Mouse (Mus musculus): Measurements from ENCODE around the gene Zbp1.

Gene Zbp1

DNA sequence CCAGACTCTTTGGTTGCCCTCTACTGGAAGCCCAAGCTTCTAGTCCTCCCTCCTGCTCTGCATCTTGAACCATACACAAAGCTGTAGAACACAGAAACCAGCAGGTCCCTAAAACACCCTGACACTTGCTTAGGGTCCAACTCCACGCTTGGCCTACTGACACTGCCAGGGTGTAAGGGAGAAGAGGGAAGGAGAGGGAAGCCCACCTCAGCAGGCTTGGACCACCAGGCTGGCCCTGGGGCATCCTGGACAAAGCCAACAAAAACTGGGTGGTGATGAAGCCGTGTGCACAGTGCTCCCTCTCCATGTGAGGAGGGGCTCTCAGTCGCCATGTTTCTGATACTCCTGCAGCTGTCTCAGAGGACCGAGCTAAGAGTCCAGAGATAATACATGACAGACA is 38.7 kb downstream of the Zbp1 start:
- DNase-seq (ENCODE audit: low spot score in 2 of 2): no peak

- peak; percentile 19 to 21 for DNase-seq (ENCODE audit: low spot score in 2 of 2)
Measured at GRCm38 (mm10) chr2:173179046-173179445, 39.7 kb downstream of the Zbp1 start.

- DNase-seq (ENCODE audit: low spot score in 2 of 2): peak; percentile 18 to 24
Measured at GRCm38 (mm10) chr2:173177951-173178350, 40.8 kb downstream of the Zbp1 start.

- no peak for DNase-seq (ENCODE audit: low spot score in 2 of 2)
Measured at GRCm38 (mm10) chr2:173177481-173177880, 41.2 kb downstream of the Zbp1 start.

DNA sequence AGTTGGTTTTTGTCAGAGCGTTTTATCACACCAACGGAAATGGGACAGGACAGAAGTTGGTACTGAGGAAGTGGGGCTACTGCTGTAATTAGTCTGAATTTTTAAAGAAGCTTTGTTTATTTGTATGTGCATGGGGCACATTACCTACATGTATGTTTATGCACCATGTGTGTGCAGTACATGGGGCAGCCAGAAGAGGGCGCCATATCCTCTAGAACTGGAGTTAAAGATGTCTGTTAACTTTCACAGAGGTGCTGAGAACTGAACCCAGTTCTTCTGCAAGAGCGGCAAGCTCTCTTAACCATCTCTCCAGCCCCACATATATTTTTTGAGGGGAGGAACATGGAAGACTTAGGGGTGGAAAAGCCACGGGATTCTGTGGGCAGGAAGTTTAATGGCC is 43.0 kb downstream of the Zbp1 start:
- DNase-seq (ENCODE audit: low spot score in 2 of 2): peak; percentile 18 to 22

DNA sequence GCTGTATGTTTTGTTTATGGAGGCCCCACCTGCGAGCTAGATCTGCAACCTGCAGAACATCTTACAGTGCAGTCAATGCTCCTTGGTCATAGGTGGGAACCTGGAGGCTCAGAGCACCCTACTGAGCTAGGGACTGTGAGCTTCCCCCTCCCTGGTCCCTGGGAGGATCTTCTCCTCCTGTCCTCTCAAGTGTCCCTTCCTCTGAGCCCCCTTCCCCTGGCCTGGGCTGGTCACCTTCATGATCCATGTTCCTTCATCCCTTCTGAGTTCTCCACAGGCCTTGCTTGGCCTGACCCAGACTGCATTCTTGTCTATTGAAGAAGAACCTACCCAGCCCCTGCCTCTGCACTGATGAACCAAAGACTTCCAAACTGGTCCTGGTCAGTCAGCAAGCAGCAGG is 44.2 kb downstream of the Zbp1 start:
- DNase-seq (ENCODE audit: low spot score in 2 of 2): peak in 1 of 2 experiments; percentile 18

- DNase-seq (ENCODE audit: low spot score in 2 of 2): peak; percentile 87 to 94
Measured at GRCm38 (mm10) chr2:173173521-173174511, 44.9 kb downstream of the Zbp1 start.

- peak; percentile 49 to 62 for DNase-seq (ENCODE audit: low spot score in 2 of 2)
Measured at GRCm38 (mm10) chr2:173173008-173173407, 45.7 kb downstream of the Zbp1 start.

GRCm38 (mm10) chr2:173172386-173172785 is 46.3 kb downstream of the Zbp1 start:
- DNase-seq (ENCODE audit: low spot score in 2 of 2): no peak

DNA sequence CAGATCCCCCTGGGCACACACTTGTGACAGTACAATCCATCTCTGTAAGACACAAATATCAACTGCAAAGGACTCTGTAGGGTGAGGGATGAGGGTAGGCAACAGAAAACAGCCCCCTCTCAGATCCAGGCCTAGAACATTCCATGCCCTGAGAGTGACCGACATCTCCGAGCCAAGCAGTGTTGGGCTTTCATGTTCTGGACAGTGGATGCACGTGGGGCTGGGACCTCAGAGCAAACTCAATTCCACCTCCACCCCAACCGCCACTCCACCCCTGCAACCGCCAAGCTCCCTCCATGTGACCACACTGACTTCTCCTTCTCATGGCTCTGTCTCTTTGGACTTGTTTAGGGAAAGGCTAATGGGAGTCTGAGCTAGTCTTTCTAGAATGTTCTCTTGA is 46.8 kb downstream of the Zbp1 start:
- peak in 1 of 2 experiments; percentile 19 for DNase-seq (ENCODE audit: low spot score in 2 of 2)

DNA sequence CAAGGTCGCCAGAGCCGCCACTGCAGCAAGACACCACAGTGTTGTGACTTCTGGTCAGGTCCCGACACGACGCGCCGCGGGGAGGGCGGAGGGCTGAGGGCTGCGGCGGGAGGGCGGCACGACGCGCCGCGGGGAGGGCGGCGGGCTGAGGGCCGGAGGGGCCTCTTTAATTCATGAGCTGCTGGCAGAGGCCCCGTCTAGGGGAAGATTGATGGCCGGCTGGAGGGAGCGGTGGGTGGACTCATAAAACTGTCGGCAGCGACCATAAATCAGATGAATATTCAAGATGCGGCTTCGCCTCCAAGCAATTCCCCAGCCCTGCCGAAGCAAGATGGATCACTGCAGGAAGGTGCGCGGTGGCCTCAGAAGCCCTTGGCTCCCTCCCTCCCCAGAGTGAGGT is 47.3 kb downstream of the Zbp1 start:
- peak; percentile 71 to 79 for DNase-seq (ENCODE audit: low spot score in 2 of 2)

DNA sequence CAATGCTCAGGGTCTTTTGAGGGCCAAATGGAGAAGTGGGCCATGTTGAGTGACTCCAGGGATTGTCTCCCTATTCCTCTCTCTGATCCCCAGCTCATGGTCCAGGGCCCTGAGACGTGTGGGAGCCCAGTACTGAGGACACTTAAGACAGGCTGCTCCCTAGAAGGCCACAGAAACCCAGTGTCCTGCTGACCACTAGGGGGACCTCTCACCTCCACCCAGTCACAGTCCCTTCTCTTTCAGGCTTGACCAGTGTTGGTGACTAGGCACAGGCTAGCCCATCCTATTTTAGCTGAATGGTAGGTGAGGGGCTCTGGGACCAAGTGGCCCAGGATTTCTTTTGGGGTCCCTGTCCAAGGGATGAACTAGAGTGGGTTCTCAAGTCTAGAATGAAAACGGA is 48.0 kb downstream of the Zbp1 start:
- DNase-seq (ENCODE audit: low spot score in 2 of 2): peak in 1 of 2 experiments; percentile 25

- peak in 1 of 2 experiments; percentile 24 for DNase-seq (ENCODE audit: low spot score in 2 of 2)
Measured at GRCm38 (mm10) chr2:173170081-173170480, 48.6 kb downstream of the Zbp1 start.

GRCm38 (mm10) chr2:173168411-173168851 is 50.3 kb downstream of the Zbp1 start:
- DNase-seq (ENCODE audit: low spot score in 2 of 2): peak in 1 of 2 experiments; percentile 63

GRCm38 (mm10) chr2:173165357-173165756 is 53.4 kb downstream of the Zbp1 start:
- no peak for DNase-seq (ENCODE audit: low spot score in 2 of 2)

- DNase-seq (ENCODE audit: low spot score in 2 of 2): no peak
Measured at GRCm38 (mm10) chr2:173164946-173165345, 53.8 kb downstream of the Zbp1 start.

- DNase-seq (ENCODE audit: low spot score in 2 of 2): no peak
Measured at GRCm38 (mm10) chr2:173164358-173164757, 54.4 kb downstream of the Zbp1 start.

DNA sequence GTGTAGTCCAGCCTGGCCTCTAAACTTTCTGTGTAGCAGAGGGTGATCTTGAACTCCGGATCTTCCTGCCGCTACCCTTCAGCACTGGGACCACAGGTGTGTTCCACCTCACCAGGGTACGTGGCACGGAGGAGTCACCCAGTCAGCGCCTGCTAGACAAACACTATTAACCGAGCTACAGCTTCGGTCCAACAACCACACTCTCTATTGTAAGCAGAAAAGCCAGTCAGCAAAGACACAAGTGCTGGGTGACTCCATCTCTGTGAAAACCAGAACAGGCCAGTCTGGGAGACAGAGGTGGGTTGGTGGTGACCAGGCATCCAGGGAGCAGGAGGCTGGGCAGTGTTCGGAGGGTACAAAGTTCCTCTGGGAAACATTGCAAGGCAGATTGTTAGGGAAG is 55.3 kb downstream of the Zbp1 start:
- no peak for DNase-seq (ENCODE audit: low spot score in 2 of 2)

DNA sequence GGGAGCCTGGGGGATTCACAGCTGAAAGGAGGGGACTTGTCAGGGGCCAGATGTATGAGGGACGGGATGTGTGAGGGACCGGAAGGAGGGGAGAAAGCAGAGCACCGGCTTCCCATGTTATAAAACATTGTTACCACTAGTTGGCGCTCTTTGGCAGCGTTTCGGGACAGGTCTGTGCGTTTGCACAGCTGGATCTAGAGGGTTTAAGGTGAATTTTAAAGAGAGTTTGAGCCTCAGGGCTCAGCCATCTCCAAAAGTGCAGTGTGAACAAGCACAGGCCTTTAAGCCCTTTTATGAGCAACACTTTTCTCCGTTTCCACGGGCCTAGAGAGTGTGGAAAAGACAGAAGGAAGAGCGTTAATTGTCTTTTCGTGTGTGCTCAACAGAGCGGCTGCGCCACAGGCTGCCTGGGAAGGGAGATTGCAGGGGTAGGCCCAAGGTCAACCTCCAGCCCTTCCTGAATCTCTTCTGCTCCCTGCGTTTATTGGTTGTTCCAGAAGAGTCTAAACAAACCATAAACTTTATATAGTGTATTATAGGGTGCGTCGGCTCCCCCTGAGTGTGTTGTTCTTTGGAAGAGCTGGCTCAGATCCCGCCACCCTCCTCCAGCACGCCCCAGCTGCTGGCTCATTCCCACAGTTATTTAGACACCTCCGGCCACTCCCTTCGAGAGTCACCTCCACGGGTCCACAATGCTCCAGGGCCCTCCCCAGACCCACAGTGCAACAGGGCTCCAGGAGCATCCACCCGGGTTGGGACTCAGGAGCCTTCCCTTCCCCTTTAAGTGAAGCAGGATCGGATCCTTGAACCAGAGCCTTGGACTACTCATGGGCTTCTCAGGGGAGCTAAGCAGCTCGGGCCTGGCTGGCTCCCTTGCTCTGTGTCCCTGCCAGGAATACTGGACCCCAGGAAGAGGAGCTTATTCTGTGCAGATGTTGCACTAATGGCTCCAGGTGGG is 59.1 kb downstream of the Zbp1 start:
- peak; percentile 66 to 67 for DNase-seq (ENCODE audit: low spot score in 2 of 2)

- no peak for DNase-seq (ENCODE audit: low spot score in 2 of 2)
Measured at GRCm38 (mm10) chr2:173158390-173159055, 60.2 kb downstream of the Zbp1 start.

GRCm38 (mm10) chr2:173157871-173158270 is 60.9 kb downstream of the Zbp1 start:
- DNase-seq (ENCODE audit: low spot score in 2 of 2): no peak
